Mouse (Mus musculus): ENCODE measurements at regions not wholly inside any gene's neighbourhood (a gene's known extent, or its start where the extent isn't known, plus 50 kb on each side); places are given as distances from the start of the nearest gene placed in this dataset.

DNA sequence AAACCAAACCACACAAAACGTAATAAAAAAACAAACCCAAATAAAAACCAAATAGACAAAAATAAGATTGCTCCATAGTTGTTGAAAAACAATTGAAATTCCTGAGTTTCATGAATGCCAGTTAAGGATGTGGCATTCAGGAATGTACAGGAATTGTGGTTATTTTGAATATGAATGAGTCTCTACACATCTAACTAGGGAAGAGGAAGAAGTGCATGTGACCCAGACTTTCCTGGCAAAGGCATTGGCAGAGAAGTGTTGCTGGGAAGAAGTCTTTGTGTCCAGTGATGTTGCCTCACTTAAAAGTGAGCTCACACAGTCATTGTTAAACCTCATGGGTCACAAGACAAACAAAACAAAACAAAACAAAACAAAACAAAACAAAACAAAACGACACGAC is 538.7 kb downstream of the Olfm4 start:
- no peak for TF ChIP-seq CTCF (IDR thresholded peaks at IDR 0.05)
- intact Hi-C loops (cut with DNase I): no loop called here
- Histone ChIP-seq H3K4me3 (no peak overlapping the region), H3K27ac (no peak overlapping the region)
- no peak for DNase-seq

DNA sequence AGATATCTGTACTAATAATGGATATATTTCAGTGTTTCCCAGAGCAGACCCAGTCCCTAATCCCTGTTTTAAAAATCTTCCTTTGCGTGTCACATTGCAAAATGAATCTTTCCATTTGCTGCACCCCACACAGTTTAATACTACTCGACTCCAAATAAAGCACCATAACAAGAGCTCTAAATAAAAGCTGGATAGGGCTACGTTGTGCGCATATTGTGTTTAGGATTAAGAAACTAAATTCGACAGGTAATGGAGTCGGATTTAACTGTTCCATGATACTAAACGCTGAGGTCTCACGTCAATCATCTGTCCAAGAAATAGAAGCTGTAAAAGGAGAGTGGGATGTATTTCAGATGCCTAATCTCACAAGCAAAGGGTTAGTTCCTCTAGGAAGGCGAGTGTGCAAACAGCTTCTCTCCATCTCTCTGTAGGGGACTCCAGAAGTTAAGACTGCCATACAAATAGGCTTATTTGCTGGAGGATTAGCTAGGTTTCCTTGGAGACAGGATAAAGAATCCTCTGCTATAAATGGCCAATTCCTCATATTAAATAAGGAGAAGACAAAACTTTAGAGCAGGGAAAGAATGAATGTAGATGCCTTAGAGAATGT is 544.6 kb downstream of the Olfm4 start:
- intact Hi-C loops (cut with DNase I): no loop called here
- Histone ChIP-seq H3K27ac (no peak overlapping the region), H3K4me3 (no peak overlapping the region)
- TF ChIP-seq CTCF (IDR thresholded peaks at IDR 0.05): no peak
- no peak for DNase-seq

DNA sequence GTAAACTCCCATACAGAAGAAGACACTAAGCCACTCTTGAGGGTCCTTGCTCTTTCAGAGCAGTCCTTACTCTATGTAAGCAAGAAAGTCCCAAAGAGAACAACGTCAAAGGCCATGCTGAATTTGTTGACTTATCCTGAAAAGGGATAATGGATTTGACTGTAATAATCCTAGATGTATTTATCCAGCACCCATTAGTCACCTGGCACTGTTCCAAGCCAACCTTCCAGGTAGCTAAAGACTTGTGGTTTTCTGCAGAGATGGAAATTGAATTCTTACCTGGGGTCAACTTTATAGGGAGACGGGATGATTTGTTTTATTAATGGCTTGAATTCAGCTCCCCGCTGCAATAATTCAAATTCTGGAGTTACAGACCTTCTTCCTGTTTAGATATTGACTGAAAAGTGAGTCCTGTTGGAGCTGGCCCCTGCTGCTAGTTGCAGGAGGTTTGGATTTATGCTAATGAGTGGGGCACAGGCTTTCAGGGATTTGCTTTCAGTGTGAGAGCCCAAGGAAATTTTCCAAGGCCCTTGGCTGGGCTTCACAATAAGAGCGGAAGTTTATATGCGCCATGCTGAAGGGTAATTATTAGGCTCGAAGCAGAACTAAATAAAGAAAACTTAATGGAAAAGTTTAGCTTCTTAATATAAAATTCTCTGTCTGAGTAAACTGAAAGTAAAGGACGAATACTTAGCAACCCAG is 552.3 kb downstream of the Olfm4 start:
- Histone ChIP-seq H3K27ac (no peak overlapping the region), H3K4me3 (no peak overlapping the region)
- no peak for TF ChIP-seq CTCF (IDR thresholded peaks at IDR 0.05)
- DNase-seq: no peak
- intact Hi-C loops (cut with DNase I): no loop called here

DNA sequence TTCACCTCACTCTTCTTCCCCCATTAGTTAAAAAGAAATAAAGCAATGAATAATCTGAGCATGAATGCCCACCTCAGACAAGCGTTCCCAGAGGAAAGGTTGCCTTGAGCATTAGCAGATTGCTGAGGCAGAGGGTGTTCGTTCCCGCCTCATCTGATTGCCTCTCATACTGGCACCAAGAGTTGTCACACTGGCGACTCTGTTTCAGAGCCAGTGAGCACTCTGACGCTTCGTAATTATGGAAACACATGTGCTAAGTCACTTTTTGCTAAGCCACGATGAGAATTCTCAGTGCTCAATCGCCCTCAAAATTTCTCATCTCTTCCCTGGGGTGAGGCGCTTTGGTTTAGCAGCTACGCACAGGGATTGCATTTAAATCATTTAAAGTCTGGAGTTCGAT is 576.1 kb downstream of the Olfm4 start:
- H3K27ac ChIP-seq: no peak overlapping the region
- H3K4me3 ChIP-seq: no peak overlapping the region
- intact Hi-C loops (cut with DNase I): no loop called here
- TF ChIP-seq CTCF (IDR thresholded peaks at IDR 0.05): no peak
- no peak for DNase-seq
